Mouse (Mus musculus) E14TG2a.4 (cell line): Measurements from ENCODE around the gene Mindy2.

Experiments
- CTCF ChIP-seq: conservative IDR thresholded peaks from 2 replicates; pipeline ENCODE4 v1.5.1; 2014; ENCODE audit warnings: low read length
- NANOG ChIP-seq: IDR thresholded peaks from 2 replicates; pipeline ENCODE4 v1.6.1; 2014; ENCODE audit warnings: borderline replicate concordance, low read length, mixed read lengths
- POU5F1 ChIP-seq: IDR thresholded peaks from 2 replicates; pipeline ENCODE4 v1.6.1; 2014; ENCODE audit warnings: low read length, borderline replicate concordance

- no peak for TF ChIP-seq CTCF
- no peak for TF ChIP-seq NANOG
- no peak for TF ChIP-seq POU5F1
These were observed 65.5 kb downstream of the Mindy2 start for GRCm38 (mm10) chr9:70591486-70591885.
